Comparison of ENCODE assay signal across 21 mouse cellular contexts in genomic region chr9:22483866-22484561, GRCm38 (mm10). TPM values are rescaled to one million over a fixed set of nuclear protein-coding genes. Genes with fewer than 3 reads are reported as not detected.
"Had no signal": no experiment of that assay in that cellular context is flagged by ENCODE, and none has a peak within 500 bp of the region (broad histone marks: within the 10 kb centered on the region; RNA-seq: fewer than 3 reads in every experiment).

No protein-coding gene starts in this region.

- H3K27ac ChIP-seq: kidney, embryonic 15.5 days; limb, embryonic 13.5 days; liver, embryonic 14.5 days; midbrain, embryonic 13.5 days; neural tube, embryonic 15.5 days had no signal

- DNase-seq: kidney, adult 2 months; kidney, postnatal 14 days; right cerebral cortex, postnatal 4 days; spleen, adult 18-20 months; thymus, adult 2 months; thymus, postnatal 25 days had no signal

- H3K4me1 ChIP-seq: kidney, embryonic 15.5 days; midbrain, embryonic 13.5 days; neural tube, embryonic 15.5 days had no signal

- H3K36me3 ChIP-seq: kidney, embryonic 15.5 days; limb, embryonic 13.5 days; neural tube, embryonic 15.5 days had no signal

- H3K9me3 ChIP-seq: kidney, embryonic 15.5 days; limb, embryonic 13.5 days; midbrain, embryonic 13.5 days; neural tube, embryonic 15.5 days had no signal

- ATAC-seq: intestine, embryonic 16.5 days; midbrain, embryonic 13.5 days had no signal

- H3K9ac ChIP-seq: kidney, embryonic 15.5 days; limb, embryonic 13.5 days; liver, embryonic 14.5 days; midbrain, embryonic 13.5 days; neural tube, embryonic 15.5 days had no signal

- H3K4me2 ChIP-seq: kidney, embryonic 15.5 days; limb, embryonic 13.5 days; midbrain, embryonic 13.5 days; neural tube, embryonic 15.5 days had no signal

- H3K27me3 ChIP-seq: kidney, embryonic 15.5 days; limb, embryonic 13.5 days; midbrain, embryonic 13.5 days; neural tube, embryonic 15.5 days had no signal

- H3K4me3 ChIP-seq: kidney, embryonic 15.5 days; limb, embryonic 13.5 days; midbrain, embryonic 13.5 days; neural tube, embryonic 15.5 days had no signal

RNA-seq across cellular contexts. Expression of gene Gm17545, which starts 29.9 kb away (rescaled TPM):
- total RNA-seq: layer of hippocampus, adult 8-10 months; layer of hippocampus, postnatal 14 days; left cerebral cortex, postnatal 14 days; liver, adult 2 months; midbrain, postnatal 0 days had no signal
- polyA plus RNA-seq: intestine, embryonic 16.5 days; kidney, adult 2 months; kidney, embryonic 15.5 days; large intestine, adult 2 months; limb, embryonic 13.5 days; liver, adult 2 months; liver, embryonic 14.5 days; midbrain, embryonic 13.5 days; midbrain, postnatal 0 days; neural tube, embryonic 11.5 days; neural tube, embryonic 15.5 days; stomach, embryonic 14.5 days; thymus, adult 2 months; urinary bladder, adult 2 months had no signal
